Mouse (Mus musculus) ovary, postnatal 14 days (tissue): ENCODE data around the gene Lims1.

Source experiments
- DNase-seq: peaks from one replicate; pipeline ENCODE4 v3.0.0; 2022; ENCODE audit warnings: low spot score

The Lims1 gene

DNA sequence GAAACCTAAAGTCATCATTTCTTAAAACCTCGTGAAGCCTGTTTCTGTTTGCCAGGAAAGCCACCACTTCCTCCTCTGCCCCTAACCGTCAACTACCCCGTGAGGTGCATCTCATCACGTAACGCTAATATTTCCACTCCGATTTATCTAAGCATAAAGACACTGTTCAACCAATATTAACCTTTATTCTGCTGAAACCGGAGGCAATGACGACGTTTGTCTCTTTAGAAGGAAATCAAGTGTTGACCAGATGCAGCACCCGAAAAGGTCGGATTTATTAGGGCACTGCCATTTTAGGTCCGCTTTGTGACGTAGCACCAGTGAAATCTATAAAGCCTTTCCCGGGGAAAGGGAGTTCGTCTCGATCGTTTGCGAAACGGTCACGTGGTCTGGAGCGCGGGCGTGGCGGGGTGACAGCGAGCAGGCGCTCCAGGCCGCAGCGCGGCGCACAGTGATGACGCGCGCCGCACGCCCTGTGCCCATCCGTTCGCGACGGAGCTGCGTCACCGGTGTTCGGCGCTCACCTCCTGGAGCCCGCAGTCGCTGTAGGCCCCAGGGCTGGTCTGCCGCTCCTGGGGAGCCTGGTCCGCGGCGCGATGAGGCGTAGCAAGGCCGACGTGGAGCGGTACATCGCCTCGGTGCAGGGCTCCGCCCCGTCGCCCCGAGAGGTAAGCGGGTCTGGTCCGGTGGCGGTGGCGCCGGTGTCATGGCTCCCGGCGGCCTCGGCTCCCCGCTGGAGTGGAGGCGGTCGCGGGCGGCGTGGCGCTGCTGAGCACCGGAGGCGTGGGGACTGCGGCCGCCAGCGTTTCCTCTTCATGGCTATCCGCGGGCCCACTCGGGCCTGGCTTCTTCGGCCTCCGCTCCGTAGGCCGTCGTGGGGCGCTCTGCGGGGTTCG, 123.4 kb downstream of the Lims1 start, which contains the start of gene Ranbp2:
Gene Ranbp2 (plus strand): TSS at position 537 of the 896 bp plus-strand sequence.
- peak; percentile 95 for DNase-seq

DNA sequence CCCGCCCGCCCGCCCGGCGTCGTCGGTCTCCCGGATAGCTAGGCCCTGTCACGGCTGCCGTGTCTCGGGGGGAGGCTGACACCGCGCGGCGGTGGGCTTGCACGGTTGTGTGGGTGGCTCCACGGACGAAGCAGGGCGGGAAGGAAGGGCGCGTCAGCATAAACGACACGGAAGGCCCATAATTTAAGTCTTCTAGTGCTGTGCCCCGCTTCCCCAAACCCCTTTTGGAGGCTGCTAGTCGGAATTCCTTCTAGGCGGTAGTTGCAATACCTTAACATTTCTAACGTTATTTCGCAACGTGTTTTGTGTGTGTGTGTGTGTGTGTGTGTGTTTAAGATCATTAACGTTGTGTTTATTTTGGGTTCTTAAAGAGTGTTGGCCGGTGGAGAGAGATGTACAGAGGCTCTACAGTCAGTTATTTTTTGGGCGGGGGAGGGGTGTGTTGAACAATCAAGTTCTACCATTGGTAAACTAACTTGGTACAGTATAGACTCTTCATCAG, 124.1 kb downstream of the Lims1 start:
- DNase-seq, result no peak

DNA sequence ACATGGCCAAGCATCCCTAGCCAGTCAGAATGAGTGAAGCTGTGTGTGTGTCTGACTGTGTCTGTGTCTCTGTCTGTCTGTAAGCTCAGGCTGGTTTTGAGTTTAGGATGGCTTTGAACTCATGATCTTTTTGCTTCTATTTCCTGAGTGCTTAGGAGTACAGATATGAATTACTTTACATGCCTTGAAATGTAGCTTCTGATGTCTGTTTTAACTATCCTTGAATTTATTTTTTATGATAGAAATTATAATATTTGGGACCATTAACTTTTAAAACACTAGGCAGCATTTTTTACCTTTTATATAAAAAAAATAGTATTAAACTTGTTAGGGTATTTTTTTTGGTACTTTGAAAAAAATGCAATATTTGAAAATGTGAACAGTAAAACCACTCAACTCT, 128.3 kb downstream of the Lims1 start:
- no peak for DNase-seq

DNA sequence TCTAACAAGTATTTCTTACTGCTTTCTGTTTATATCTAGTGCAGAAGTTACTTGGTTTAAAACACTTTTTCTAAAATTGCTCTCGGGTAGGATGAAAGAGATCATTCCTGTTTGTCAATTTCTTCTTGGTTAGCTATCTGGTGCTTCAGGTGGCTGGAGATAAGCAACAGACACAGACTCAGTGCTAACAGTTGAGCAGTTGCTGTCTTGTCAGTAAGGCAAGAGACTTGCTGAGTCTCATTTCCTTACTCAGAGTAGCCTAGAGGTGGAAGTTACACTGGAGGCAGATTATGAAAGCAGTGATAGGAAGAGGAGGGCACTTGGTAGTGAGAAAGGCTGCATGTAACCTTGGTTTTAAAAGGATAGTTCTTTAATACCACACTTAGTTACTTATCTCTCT, 128.9 kb downstream of the Lims1 start:
- DNase-seq, result no peak

DNA sequence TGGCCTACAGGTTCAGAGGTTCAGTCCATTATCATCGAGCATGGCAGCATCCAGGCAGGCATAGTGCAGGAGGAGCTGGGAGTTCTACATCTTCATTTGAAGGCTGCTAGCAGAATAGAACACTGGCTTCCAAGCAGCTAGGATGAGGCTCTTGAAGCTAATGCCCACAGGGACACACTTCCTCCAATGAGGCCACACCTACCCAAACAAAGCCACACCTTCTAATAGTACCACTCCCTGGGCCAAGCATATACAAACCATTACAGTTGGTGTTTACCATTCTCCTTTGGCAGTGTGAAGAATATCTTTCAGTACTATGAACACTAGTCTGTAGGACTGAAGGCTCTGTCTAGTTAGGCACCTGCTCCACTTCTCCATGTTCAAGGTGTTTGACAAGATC, 136.6 kb downstream of the Lims1 start:
- no peak for DNase-seq
